Mouse (Mus musculus): ENCODE results near the gene Sbk3.

DNA sequence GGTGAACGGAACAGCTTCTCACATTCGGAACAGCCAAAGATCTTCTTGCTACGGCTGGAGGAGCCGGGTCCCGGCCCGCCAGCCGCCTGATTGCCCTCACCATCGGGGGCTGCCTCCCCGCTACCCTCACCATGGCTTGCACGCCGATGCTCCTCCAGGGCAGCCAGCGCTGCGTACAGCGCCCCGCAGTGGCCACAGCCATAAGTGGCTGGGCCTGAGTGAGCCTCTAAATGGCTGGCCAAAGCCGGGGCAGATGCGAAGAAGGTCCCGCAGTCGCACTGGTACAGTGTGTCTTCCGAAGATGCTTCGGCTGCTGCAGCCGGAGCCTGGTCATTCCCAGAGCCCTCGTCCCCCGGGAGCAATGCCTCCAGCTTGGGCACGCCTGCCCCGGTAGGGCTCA lies 37.3 kb upstream of the Sbk3 start:
- TF ChIP-seq CTCF (IDR thresholded peaks at IDR 0.05; ENCODE audit: extremely low read depth, insufficient read depth, insufficient read length, insufficient replicate concordance) (no peak), POLR2A (IDR thresholded peaks at IDR 0.05; ENCODE audit: low read depth, low read length) (no peak)

All from spleen, adult 2 months (tissue).